Mouse (Mus musculus) G1E (cell line): ENCODE measurements around the gene Parp9.

Source experiments
- CTCF ChIP-seq: IDR thresholded peaks from 2 replicates; pipeline ENCODE4 v1.5.1; 2012; ENCODE audit warnings: low read depth, low read length, inconsistent platforms, mixed read lengths
- GATA1 ChIP-seq: IDR thresholded peaks from 2 replicates; pipeline ENCODE4 v1.6.1; 2012; ENCODE audit warnings: borderline replicate concordance, low read length, inconsistent platforms, mixed read lengths
- TAL1 ChIP-seq: conservative IDR thresholded peaks from 2 replicates; pipeline ENCODE4 v1.6.1; 2012; ENCODE audit warnings: low read depth, low read length, inconsistent platforms, mixed read lengths

- TF ChIP-seq CTCF (no peak), GATA1 (no peak), TAL1 (no peak)
These were observed 49.4 kb upstream of the Parp9 start for GRCm38 (mm10) chr16:35888910-35889309.
